Mouse (Mus musculus) forebrain, embryonic 16.5 days (tissue): Measurements from ENCODE around the gene Sat2. TPM values are rescaled to one million over a fixed set of nuclear protein-coding genes. Genes with fewer than 3 reads are reported as not detected.
A peak's percentile ranks its signal among the peaks of the same experiment; 100 is the strongest.

ENCODE experiments used
- ATAC-seq: fragments of 200-750 bp; cut with Nextera tagmentation; 2 replicates; pipeline ENCODE4 v1.8.0; 2017; ENCODE audit warnings: mild to moderate bottlenecking, moderate library complexity
- H3K27ac ChIP-seq: fragments of 300-500 bp; sonication (generic); 2 replicates; pipeline ENCODE4 v1.5.1; 2014; ENCODE audit warnings: low read length, control low read depth
- H3K27me3 ChIP-seq: fragments of 300-500 bp; sonication (generic); replicated peaks from 2 replicates; pipeline ENCODE4 v1.6.1; 2014; ENCODE audit warnings: low read length; ENCODE audit not compliant: control insufficient read depth, insufficient read depth
- H3K36me3 ChIP-seq: fragments of 300-500 bp; sonication (generic); 2 replicates; pipeline ENCODE4 v1.6.1; 2014; ENCODE audit not compliant: control insufficient read depth, insufficient read depth
- H3K4me1 ChIP-seq: fragments of 300-500 bp; sonication (generic); replicated peaks from 2 replicates; pipeline ENCODE4 v1.6.1; 2014; ENCODE audit warnings: low read length; ENCODE audit not compliant: control insufficient read depth, insufficient read depth
- H3K4me2 ChIP-seq: fragments of 300-500 bp; sonication (generic); 2 replicates; pipeline ENCODE4 v1.6.1; 2014; ENCODE audit warnings: mild to moderate bottlenecking, low read length, control low read depth
- H3K4me3 ChIP-seq: fragments of 300-500 bp; sonication (generic); replicated peaks from 2 replicates; pipeline ENCODE4 v1.5.1; 2014; ENCODE audit warnings: mild to moderate bottlenecking, low read length, control low read depth
- H3K9ac ChIP-seq: fragments of 300-500 bp; sonication (generic); replicated peaks from 2 replicates; pipeline ENCODE4 v1.6.1; 2014; ENCODE audit warnings: low read depth, low read length, control low read depth
- H3K9me3 ChIP-seq: fragments of 300-500 bp; sonication (generic); 2 replicates; pipeline ENCODE4 v1.6.1; 2016; ENCODE audit warnings: low read length; ENCODE audit not compliant: control insufficient read depth
- WGBS: fragments of 180-500 bp; shearing (Covaris S2); extraction: QIAGEN DNeasy Blood & Tissue Kit; methylation state at CpG from one replicate; pipeline ENCODE4 v1.1.7; 2014; 5-methylcytosine and 5-hydroxymethylcytosine counted together
- polyA plus RNA-seq: library from polyadenylated mRNA; unstranded; fragments of >200 nt; fragmentation: Nextera tagmentation; extraction: Ambion mirVana; gene quantifications from 2 replicates; pipeline ENCODE4 v1.2.1, GENCODE M21; 2015

Gene Sat2
- polyA plus RNA-seq, 1 experiment from 2014 or later, result 23.8 TPM

DNA sequence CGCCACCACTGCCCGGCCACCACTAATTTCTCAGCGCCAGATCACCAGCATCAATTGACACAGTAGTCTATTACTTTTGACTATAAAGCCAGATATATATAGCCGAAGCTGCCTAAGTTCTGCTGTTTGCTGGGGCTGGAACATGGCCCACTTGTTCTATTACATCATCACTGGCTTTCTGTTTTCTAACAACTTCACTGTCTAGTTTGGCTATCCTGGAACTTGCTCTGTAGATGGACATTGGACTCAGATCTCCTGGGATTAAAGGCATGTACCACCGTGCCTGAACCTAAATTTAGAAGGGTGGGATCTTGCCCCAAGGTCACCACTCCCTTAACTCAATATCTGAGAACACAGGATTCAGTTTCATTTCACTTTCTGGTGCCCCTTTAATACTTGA, 24.0 kb downstream of the Sat2 start:
- 92% methylated on average over 5 of the region's 5 CpGs for WGBS
- peaks cover 52% of the 10 kb centered on the region for H3K36me3 ChIP-seq
- no peaks in the 10 kb centered on the region for H3K4me1 ChIP-seq
- no peak overlapping the region for H3K4me3 ChIP-seq
- no peaks in the 10 kb centered on the region for H3K9me3 ChIP-seq
- no peak overlapping the region for H3K9ac ChIP-seq
- H3K27me3 ChIP-seq, result no peaks in the 10 kb centered on the region
- H3K27ac ChIP-seq, result no peak overlapping the region
- no peak for ATAC-seq
- H3K4me2 ChIP-seq, result no peak overlapping the region

DNA sequence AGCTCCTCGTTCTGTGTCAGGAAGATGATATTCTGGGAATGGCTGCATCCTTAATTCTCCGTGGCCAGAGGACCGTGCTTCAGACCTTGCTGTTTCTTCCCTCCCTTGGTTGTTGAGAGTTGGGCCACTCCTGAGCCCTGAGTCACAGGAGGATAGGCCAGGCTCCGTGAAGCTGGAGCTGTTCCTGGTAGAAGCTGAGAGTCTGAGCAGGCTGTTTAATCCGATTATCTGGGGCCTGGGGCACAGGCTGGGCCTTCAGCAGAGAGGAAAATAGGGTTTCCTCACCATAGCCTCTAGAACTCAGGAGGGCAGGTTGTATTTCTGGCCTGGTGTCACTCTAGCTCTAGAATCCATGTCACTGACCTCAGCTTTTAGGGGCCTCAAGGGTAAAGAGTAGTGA, 31.6 kb downstream of the Sat2 start:
- Histone ChIP-seq H3K4me3 (no peak overlapping the region), H3K9ac (no peak overlapping the region), H3K27me3 (no peaks in the 10 kb centered on the region), H3K4me2 (no peak overlapping the region), H3K4me1 (0 out of 2 replicates have a peak, but pooled peaks cover 8% of the 10 kb centered on the region), H3K27ac (no peak overlapping the region), H3K36me3 (peaks cover 37% of the 10 kb centered on the region), H3K9me3 (no peaks in the 10 kb centered on the region)
- ATAC-seq, result no peak
- WGBS, result 58% methylated on average over 5 of the region's 5 CpGs

DNA sequence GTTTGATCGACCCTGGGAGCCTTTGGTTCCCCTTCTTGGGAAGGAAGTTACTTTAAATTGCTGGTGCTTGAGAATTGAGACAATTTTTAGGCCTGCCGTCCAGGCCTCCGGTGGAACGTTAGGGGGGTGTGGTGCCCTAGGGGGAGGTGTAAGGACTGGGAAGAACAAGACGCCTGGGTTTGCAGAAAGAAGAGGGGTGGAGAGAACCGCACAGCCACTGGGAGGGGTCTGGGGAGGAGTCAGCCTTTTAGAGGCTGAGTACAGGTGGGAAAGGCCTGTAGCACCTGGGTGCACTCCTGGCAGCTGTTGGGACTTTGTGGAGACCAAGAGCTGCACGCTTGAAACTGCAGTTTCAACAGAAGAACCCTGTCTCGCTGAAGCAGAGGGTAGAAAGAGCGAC, 32.9 kb downstream of the Sat2 start:
- no peak overlapping the region for H3K9ac ChIP-seq
- no peak overlapping the region for H3K4me2 ChIP-seq
- peaks cover 29% of the 10 kb centered on the region for H3K36me3 ChIP-seq
- no peaks in the 10 kb centered on the region for H3K9me3 ChIP-seq
- no peak overlapping the region for H3K4me3 ChIP-seq
- H3K4me1 ChIP-seq, result 0 out of 2 replicates have a peak, but pooled peaks cover 8% of the 10 kb centered on the region
- no peak overlapping the region for H3K27ac ChIP-seq
- WGBS, result 47% methylated on average over 9 of the region's 9 CpGs
- ATAC-seq, result no peak
- no peaks in the 10 kb centered on the region for H3K27me3 ChIP-seq

DNA sequence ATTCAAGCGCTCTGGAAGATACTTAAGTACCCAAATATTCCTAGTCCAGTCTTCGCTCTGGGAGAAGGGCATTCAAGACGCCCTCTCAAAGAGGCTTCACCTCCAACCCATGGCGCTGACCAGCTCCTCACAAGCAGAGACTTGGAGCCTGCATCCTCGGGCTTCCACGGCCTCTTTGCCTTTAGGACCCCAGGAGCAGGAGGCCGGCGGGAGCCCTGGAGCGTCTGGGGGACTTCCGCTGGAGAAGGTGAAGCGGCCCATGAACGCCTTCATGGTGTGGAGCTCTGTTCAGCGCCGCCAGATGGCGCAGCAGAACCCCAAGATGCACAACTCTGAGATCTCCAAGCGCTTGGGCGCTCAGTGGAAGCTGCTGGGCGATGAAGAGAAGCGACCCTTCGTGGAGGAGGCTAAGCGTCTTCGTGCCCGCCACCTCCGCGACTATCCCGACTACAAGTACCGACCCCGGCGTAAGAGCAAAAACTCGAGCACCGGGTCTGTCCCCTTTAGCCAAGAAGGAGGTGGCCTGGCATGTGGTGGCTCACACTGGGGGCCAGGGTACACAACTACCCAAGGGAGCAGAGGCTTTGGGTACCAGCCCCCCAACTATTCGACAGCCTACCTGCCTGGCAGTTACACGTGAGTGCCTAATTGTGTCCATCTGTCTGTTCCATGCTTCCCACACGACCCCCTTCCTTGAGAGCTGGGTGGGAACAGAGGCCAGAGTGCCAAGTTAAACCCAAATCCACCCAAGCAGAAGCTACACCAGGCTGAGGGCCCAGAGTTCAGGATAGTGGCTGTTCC, 33.6 kb downstream of the Sat2 start, which contains the start of gene Sox15:
Gene Sox15 (plus strand): TSS at position 51 of the 801 bp plus-strand sequence.
- peak; percentile 80 for ATAC-seq
- Histone ChIP-seq H3K27me3 (no peaks in the 10 kb centered on the region), H3K27ac (no peak within 1 kb of the TSS), H3K4me2 (no peak within 1 kb of the TSS), H3K9me3 (no peaks in the 10 kb centered on the region), H3K4me3 (no peak within 1 kb of the TSS), H3K4me1 (peaks cover 8% of the 10 kb centered on the region; the same call in 1 of the 2 replicates), H3K9ac (no peak within 1 kb of the TSS), H3K36me3 (peaks cover 22% of the 10 kb centered on the region)
- WGBS, result 21% methylated on average over 34 of the region's 34 CpGs

DNA sequence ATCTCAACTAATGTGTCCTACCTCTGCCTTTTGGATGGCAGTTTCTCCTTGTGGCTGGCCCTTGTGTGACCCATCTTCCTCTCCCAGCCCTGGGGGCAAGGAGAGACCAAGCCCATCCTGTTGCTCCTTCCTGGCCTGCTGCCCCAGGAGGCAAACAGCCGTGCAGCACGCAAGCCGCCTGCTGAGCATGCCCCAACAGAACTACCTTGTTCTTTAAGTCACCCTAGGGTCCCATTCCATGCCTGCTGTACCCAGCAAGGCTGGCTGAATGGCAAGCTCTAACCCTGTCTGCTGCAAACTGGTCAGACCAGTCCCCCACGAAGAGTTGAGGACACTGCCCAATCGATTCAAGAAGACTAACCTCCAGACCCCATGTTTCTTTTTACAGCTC, 34.2 kb downstream of the Sat2 start:
- peaks cover 11% of the 10 kb centered on the region; the same call in 1 of the 2 replicates for H3K4me1 ChIP-seq
- H3K36me3 ChIP-seq, result peaks cover 17% of the 10 kb centered on the region
- 90% methylated on average over 5 of the region's 5 CpGs for whole genome bisulfite sequencing

DNA sequence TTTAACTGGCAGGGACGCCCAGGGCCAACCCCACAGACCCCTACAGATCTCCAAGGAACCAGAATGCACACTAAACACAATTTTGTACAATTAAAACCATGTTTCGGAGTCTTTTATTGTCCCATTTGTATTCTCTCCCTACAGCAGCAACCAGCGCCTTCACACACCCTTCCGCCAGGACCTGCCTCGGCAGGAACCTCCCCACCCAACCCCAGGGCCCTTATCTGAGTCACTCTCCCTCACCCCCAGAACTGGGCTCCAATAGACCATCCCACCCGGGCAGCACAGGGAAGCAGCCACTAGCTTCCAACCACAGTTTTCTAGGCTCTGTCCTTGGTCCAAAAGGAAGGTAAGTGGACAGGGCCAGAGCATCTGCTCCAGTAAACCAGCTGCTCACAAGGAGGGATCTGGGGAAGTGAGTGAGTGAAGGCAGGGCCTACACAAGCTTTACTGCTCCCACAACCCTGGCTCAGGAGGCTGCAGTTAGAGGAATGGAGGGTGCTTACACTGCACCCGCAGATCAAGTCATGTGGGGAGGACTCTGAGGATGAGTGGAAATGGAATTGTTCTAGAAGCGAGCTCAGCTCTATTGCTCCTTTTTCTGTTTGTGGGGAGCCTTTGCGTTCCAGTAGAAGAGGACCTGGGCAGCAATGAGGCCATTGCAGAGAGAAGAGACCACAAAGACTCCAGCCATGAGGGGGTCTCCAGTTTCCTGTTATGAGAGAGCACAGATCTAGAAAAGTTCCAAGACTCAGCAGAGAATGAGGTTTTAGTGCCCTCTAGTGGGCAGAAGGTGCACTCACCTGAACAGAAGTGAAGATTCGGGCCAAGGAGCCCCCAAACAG, 35.0 kb downstream of the Sat2 start:
- Histone ChIP-seq H3K9ac (no peak overlapping the region), H3K4me3 (no peak overlapping the region), H3K9me3 (no peaks in the 10 kb centered on the region), H3K4me2 (no peak overlapping the region), H3K36me3 (peaks cover 13% of the 10 kb centered on the region), H3K27ac (no peak overlapping the region), H3K27me3 (no peaks in the 10 kb centered on the region), H3K4me1 (peaks cover 19% of the 10 kb centered on the region)
- 79% methylated on average over 10 of the region's 10 CpGs for WGBS
- 0 out of 2 replicates have a peak, but pooled peaks have one; percentile 24 for ATAC-seq

More for the DNA sequence above, 34.2 kb downstream of the Sat2 start:
- Histone ChIP-seq H3K9me3 (no peaks in the 10 kb centered on the region), H3K27me3 (no peaks in the 10 kb centered on the region), H3K9ac (no peak overlapping the region), H3K27ac (no peak overlapping the region), H3K4me2 (no peak overlapping the region), H3K4me3 (no peak overlapping the region)
- ATAC-seq, result no peak

DNA sequence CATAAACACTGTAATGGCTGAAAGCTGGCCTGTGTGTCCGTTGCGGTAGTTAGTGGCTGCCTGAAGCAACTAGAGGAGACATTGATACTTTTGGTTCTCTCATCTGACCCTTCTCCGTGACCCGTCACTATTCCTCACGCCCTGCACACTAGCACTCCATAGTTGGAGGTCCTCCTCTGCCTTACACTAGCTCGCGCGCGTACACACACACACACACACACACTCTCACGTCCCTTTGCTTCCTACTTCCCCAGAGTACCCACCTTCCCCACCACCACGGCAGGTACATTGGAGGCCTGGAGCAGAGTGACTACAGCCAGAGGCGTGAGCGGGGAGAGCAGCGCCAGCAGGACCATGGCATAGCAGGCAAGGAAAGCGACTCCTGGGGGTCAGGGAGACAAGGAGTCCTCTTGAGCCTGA, 35.6 kb downstream of the Sat2 start:
- H3K9ac ChIP-seq, result no peak overlapping the region
- H3K36me3 ChIP-seq, result peaks cover 6% of the 10 kb centered on the region
- H3K4me3 ChIP-seq, result no peak overlapping the region
- H3K27me3 ChIP-seq, result no peaks in the 10 kb centered on the region
- peaks cover 20% of the 10 kb centered on the region for H3K4me1 ChIP-seq
- 80% methylated on average over 15 of the region's 15 CpGs for WGBS
- H3K9me3 ChIP-seq, result no peaks in the 10 kb centered on the region
- no peak for ATAC-seq
- H3K4me2 ChIP-seq, result no peak overlapping the region
- no peak overlapping the region for H3K27ac ChIP-seq

DNA sequence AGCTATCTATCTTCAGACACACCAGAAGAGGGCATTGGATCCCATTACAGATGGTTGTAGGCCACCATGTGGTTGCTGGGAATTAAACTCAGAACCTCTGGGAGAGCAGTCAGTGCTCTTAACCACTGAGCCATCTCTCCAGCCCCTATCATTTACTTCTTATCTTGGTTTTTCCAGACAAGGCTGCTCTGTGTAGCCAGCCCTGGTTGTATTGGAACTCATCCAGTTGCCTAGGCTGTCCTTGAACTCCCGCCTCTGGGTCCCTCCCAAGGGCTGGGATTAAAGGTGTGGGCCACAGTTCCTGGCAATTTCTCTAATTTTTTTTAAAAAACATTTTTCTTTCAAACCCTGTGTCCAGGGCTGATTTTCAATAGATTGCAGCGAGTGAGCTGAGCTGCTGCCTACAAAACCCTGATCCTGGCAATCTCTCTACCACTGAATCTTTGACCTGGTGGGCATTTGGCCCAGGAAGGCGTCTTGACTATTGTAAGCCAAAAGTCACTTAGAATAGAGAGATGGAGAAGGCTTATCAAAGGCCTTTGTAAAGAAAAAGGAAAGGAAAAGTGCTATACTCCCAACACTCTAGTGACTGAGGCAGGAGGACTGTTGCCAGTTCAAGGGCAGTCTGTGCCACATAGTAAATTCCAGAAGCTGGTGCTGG, 39.5 kb downstream of the Sat2 start:
- H3K27me3 ChIP-seq, result no peaks in the 10 kb centered on the region
- ATAC-seq, result no peak
- peaks cover 15% of the 10 kb centered on the region for H3K36me3 ChIP-seq
- peak overlapping the region; percentile 69 for H3K4me3 ChIP-seq
- H3K27ac ChIP-seq, result peak overlapping the region; percentile 19
- H3K4me2 ChIP-seq, result peak overlapping the region; percentile 62
- H3K9me3 ChIP-seq, result no peaks in the 10 kb centered on the region
- peaks cover 20% of the 10 kb centered on the region for H3K4me1 ChIP-seq
- 71% methylated on average over 3 of the region's 3 CpGs for WGBS
- H3K9ac ChIP-seq, result peak overlapping the region; percentile 70; the same call in 1 of the 2 replicates
